Mouse (Mus musculus): ENCODE measurements at regions not wholly inside any gene's neighbourhood (a gene's known extent, or its start where the extent isn't known, plus 50 kb on each side); places are given as distances from the start of the nearest gene placed in this dataset.

DNA sequence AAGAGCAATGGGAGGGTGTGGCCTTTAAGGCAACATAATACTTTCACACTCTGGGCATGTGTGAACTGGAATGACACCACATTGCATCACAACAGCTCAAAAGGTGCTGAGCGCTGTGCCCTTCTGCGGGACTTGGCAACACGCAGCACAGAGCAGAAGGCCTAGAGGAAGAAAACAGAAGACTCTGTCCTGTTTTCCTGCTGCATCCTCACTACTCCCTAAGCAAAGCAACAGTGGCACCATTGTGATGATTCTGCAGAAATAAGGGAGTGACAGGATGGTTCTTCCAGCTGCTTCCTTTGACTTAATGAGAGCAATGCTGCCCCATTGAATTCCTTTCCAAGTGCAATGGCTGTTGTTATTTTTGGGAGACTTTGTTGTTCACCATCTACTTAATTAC is 120.6 kb downstream of the Fam198b start:
- TF ChIP-seq ZC3H11A (IDR thresholded peaks at IDR 0.05; ENCODE audit: low read depth, low read length), result no peak
- TF ChIP-seq RCOR1 (IDR thresholded peaks at IDR 0.05; ENCODE audit: low read depth, low read length), result no peak
- no peak for TF ChIP-seq CTCF (IDR thresholded peaks at IDR 0.05 in 2 of 3, conservative IDR thresholded peaks at IDR 0.05 in 1 of 3; ENCODE audit: control insufficient read depth in 1 of 3, insufficient read depth in 1 of 3, low read depth in 2 of 3, low read length in 3 of 3, poor library complexity in 1 of 3, severe bottlenecking in 1 of 3)
- no peak for TF ChIP-seq GATA1 (IDR thresholded peaks at IDR 0.05; ENCODE audit: low read depth, low read length)
- no peak for TF ChIP-seq TBP (IDR thresholded peaks at IDR 0.05; ENCODE audit: low read depth, low read length)
- no peak for TF ChIP-seq MAX (IDR thresholded peaks at IDR 0.05; ENCODE audit: low read length)
- TF ChIP-seq USF1 (IDR thresholded peaks at IDR 0.05; ENCODE audit: low read depth, low read length), result no peak
- no peak for TF ChIP-seq E2F4 (IDR thresholded peaks at IDR 0.05; ENCODE audit: borderline replicate concordance, low read depth, low read length)
- TF ChIP-seq NELFE (IDR thresholded peaks at IDR 0.05; ENCODE audit: low read depth, low read length), result no peak

Measured in MEL (cell line).